Mouse (Mus musculus) liver, embryonic 14.5 days (tissue): ENCODE data around the gene Pum1. TPM values are rescaled to one million over a fixed set of nuclear protein-coding genes. Genes with fewer than 3 reads are reported as not detected.

Source experiments
- ATAC-seq: fragments of 200-750 bp; cut with Nextera tagmentation; 2 replicates; pipeline ENCODE4 v1.8.0; 2017; ENCODE audit warnings: moderate number of reproducible peaks, mild to moderate bottlenecking, moderate library complexity; ENCODE audit not compliant: insufficient read depth
- DNase-seq, 3 experiments: peaks; one replicate each; pipeline ENCODE4 v3.0.0-alpha.2; 2012 to 2013; ENCODE audit warnings: low read depth in 3 of 3, low spot score in 3 of 3
- H3K27ac ChIP-seq: fragments of 300-500 bp; sonication (generic); 2 replicates; pipeline ENCODE4 v1.5.1; 2014; ENCODE audit warnings: moderate library complexity, mild to moderate bottlenecking, control low read depth, inconsistent platforms
- H3K27me3 ChIP-seq: fragments of 300-500 bp; sonication (generic); 2 replicates; pipeline ENCODE4 v1.6.1; 2014; ENCODE audit warnings: mild to moderate bottlenecking, low read length, moderate library complexity; ENCODE audit not compliant: control insufficient read depth, insufficient read depth
- H3K36me3 ChIP-seq: fragments of 300-500 bp; sonication (generic); replicated peaks from 2 replicates; pipeline ENCODE4 v1.6.1; 2014; ENCODE audit warnings: low read depth; ENCODE audit not compliant: control insufficient read depth, insufficient read depth
- H3K4me1 ChIP-seq, 2 experiments: fragments of 200-500 bp in 1 of 2; fragments of 300-500 bp in 1 of 2; sonication (generic) in 1 of 2; replicated peaks; 2 replicates each; pipeline ENCODE4 v1.6.1; 2012 to 2014; ENCODE audit warnings: antibody characterized with exemption in 1 of 2, inconsistent platforms in 1 of 2, low read length in 1 of 2; ENCODE audit not compliant: control insufficient read depth in 2 of 2, insufficient read depth in 2 of 2
- H3K4me2 ChIP-seq: fragments of 300-500 bp; sonication (generic); 2 replicates; pipeline ENCODE4 v1.6.1; 2014; ENCODE audit warnings: low read depth, mild to moderate bottlenecking, control low read depth, moderate library complexity
- H3K4me3 ChIP-seq, 2 experiments: fragments of 200-500 bp in 1 of 2; fragments of 300-500 bp in 1 of 2; sonication (generic) in 1 of 2; 2 replicates each; pipeline ENCODE4 v1.5.1; 2012 to 2014; ENCODE audit warnings: low read depth in 2 of 2, low read length in 2 of 2, mild to moderate bottlenecking in 2 of 2, control low read depth in 1 of 2, inconsistent platforms in 1 of 2, moderate library complexity in 1 of 2; ENCODE audit not compliant: insufficient read depth in 1 of 2
- H3K9ac ChIP-seq: fragments of 300-500 bp; sonication (generic); replicated peaks from 2 replicates; pipeline ENCODE4 v1.6.1; 2014; ENCODE audit warnings: mild to moderate bottlenecking, control low read depth, moderate library complexity
- H3K9me3 ChIP-seq: fragments of 300-500 bp; sonication (generic); 2 replicates; pipeline ENCODE4 v1.6.1; 2016; ENCODE audit warnings: low read length, mixed read lengths; ENCODE audit not compliant: control insufficient read depth
- CTCF ChIP-seq: IDR thresholded peaks from 2 replicates; pipeline ENCODE4 v1.5.1; 2016; ENCODE audit warnings: antibody characterized with exemption, low read depth, control low read depth
- EP300 ChIP-seq: IDR thresholded peaks from 2 replicates; pipeline ENCODE4 v1.6.1; 2016; ENCODE audit warnings: antibody characterized with exemption, low read depth
- WGBS: fragments of 180-500 bp; shearing (Covaris S2); extraction: QIAGEN DNeasy Blood & Tissue Kit; methylation state at CpG from one replicate; pipeline ENCODE4 v1.1.7; 2014; ENCODE audit not compliant: insufficient replicate concordance; 5-methylcytosine and 5-hydroxymethylcytosine counted together
- polyA plus RNA-seq, 2 experiments: library from polyadenylated mRNA; depleted of rRNA in 1 of 2; stranded (reverse) in 1 of 2; unstranded in 1 of 2; fragments of >200 nt; fragmentation: Nextera tagmentation in 1 of 2; extraction: Ambion mirVana in 1 of 2; gene quantifications; 2 replicates each; pipeline versions ENCODE4 v1.2.1 to v1.2.3; 2012 to 2014

The Pum1 gene
- polyA plus RNA-seq, 2 experiments: 17.9 to 23.1 TPM

DNA sequence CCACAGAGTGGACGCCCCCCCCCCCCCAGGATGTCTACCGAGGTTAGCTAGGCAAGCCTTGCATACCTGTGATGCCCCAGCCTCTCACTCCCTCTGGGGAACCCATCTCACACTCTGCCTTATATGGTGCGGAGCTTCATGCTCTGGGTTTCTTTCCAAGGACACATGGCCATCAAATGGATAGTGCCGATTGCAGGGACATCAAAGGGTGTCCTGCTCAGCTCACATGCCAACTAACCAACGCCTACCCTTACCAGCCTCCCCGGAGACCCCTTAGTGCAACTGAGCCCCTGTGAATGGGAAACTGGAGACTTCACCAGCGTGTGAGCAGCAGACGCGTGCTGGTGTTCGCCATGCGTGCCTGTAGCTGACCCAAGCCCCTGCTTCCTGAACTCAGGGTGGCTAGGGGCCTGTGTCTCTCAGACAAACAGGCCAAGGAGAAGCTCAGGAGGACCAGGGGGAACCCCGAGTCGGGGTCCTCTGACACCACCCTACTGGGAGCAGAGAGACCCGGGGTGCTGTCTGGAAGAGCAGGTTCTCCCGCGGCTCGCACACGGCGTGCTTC is 128.8 kb downstream of the Pum1 start:
- peak overlapping the region; percentile 56 for H3K4me2 ChIP-seq
- no peak for ATAC-seq

DNA sequence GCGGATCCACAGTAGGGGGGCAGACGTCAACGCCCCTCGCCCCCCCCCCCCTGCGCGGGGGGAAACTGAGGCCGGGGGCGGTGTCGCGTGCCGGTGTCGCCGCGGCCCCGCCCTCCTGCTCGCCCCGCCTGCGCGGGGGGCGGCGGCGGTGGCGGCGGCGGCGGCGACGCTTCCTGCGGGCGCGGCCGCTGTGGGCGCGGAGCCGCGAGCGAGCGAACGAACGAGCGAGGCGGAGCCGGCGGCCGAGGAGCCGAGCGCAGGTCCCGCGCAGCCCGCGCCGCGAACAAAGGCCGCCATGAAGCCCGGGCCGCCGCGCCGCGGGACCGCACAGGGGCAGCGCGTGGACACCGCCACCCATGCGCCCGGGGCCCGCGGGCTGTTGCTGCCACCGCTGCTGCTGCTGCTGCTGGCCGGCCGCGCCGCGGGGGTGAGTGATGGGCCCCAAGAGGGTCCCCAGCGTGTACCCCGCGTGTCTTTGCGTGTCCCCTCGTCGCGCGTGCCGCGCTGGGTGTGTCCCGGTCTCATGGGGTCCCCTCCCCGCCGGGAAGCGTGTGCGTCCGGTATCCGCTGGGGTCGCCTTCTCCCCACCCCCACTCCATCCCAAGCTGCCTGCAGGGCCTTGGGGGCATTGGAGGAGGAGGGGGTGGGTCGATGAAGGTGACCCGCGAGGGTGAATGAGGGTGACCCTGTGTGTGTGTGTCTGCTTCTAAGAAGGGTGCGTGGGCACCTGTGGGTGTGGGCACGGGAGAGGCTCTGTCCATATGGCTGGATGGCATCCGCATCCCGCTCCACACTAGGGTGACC is 129.5 kb downstream of the Pum1 start, which contains the start of gene Sdc3:
Gene Sdc3, plus strand, starts transcription at position 162 of the 804 bp plus-strand sequence.
- no peak for ATAC-seq

More for the DNA sequence above, 128.8 kb downstream of the Pum1 start:
- peaks cover 34% of the 10 kb centered on the region for H3K27me3 ChIP-seq
- H3K27ac ChIP-seq: no peak overlapping the region
- no peak for TF ChIP-seq CTCF
- TF ChIP-seq EP300: no peak
- 9% methylated on average over 19 of the region's 19 CpGs for WGBS
- H3K4me3 ChIP-seq: peak overlapping the region in 1 of 2 experiments; percentile 47; a peak in 2 of 4 replicates
- H3K9ac ChIP-seq: no peak overlapping the region
- DNase-seq: no peak
- H3K36me3 ChIP-seq: no peaks in the 10 kb centered on the region
- H3K9me3 ChIP-seq: no peaks in the 10 kb centered on the region
- H3K4me1 ChIP-seq: no peaks in the 10 kb centered on the region

DNA sequence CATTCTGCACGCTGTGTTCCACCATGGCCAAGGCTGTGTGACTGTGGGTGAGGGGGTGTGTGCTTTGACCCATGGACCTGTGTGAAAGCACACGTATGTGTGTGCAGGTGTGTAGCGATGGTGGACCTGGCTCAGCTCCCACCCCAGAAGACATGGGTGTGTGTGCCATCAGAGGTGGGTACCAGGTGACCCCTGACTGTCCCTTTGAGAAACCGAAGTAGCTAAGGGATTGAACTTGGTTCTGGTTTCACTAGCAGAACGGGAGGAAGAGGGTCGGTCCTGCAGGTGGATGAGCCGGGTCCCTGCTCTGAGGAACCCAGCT is 130.0 kb downstream of the Pum1 start:
- peak overlapping the region; percentile 15 to 47; a peak in 3 of 4 replicates for H3K4me3 ChIP-seq
- 35% methylated on average over 7 of the region's 7 CpGs for WGBS

More for the DNA sequence above, 129.5 kb downstream of the Pum1 start, which contains the start of gene Sdc3:
- Histone ChIP-seq H3K4me1 (no peaks in the 10 kb centered on the region), H3K9ac (no peak within 1 kb of the TSS), H3K4me3 (peak within 1 kb of the TSS; percentile 15 to 47), H3K27me3 (peaks cover 34% of the 10 kb centered on the region), H3K36me3 (no peaks in the 10 kb centered on the region), H3K27ac (no peak within 1 kb of the TSS), H3K4me2 (peak within 1 kb of the TSS; percentile 56), H3K9me3 (no peaks in the 10 kb centered on the region)
- 4% methylated on average over 66 of the region's 99 CpGs for WGBS
- TF ChIP-seq CTCF: no peak
- TF ChIP-seq EP300: no peak
- DNase-seq: no peak

DNA sequence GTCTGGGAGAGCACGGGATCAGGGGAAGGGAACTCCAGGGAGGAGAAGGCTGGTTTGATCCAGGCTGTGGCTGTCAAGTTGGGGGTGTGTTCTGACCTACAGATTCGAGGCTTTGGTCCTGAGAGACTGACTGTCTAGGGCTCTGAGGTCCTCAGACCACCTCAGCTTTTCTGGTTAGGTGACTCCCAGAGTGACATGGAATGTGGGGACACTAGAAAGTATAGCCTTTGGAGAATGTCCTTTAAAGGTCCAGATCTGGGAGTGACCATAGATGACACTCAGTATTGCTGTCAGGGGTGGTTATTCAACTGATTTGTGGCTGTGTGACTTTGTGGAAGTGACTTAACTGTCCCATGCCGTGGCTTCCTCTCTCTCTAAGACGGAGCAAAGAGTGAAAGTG is 131.7 kb downstream of the Pum1 start:
- no peaks in the 10 kb centered on the region for H3K9me3 ChIP-seq
- no peaks in the 10 kb centered on the region for H3K36me3 ChIP-seq
- H3K4me2 ChIP-seq: no peak overlapping the region
- 6% methylated on average over 4 of the region's 4 CpGs for WGBS
- TF ChIP-seq EP300: no peak
- TF ChIP-seq CTCF: no peak
- H3K27me3 ChIP-seq: peaks cover 34% of the 10 kb centered on the region
- H3K9ac ChIP-seq: no peak overlapping the region
- ATAC-seq (no peak), DNase-seq (no peak)
- no peak overlapping the region for H3K27ac ChIP-seq
- no peak overlapping the region; a peak in 1 of 4 replicates for H3K4me3 ChIP-seq
- H3K4me1 ChIP-seq: no peaks in the 10 kb centered on the region; a peak in 1 of 4 replicates

More for the DNA sequence above, 130.0 kb downstream of the Pum1 start:
- H3K27ac ChIP-seq: no peak overlapping the region
- no peaks in the 10 kb centered on the region; a peak in 1 of 4 replicates for H3K4me1 ChIP-seq
- peak overlapping the region; percentile 56 for H3K4me2 ChIP-seq
- peaks cover 34% of the 10 kb centered on the region for H3K27me3 ChIP-seq
- no peak overlapping the region for H3K9ac ChIP-seq
- no peaks in the 10 kb centered on the region for H3K36me3 ChIP-seq
- no peak for ATAC-seq
- no peaks in the 10 kb centered on the region for H3K9me3 ChIP-seq
- TF ChIP-seq CTCF (no peak), EP300 (no peak)
- DNase-seq: no peak

DNA sequence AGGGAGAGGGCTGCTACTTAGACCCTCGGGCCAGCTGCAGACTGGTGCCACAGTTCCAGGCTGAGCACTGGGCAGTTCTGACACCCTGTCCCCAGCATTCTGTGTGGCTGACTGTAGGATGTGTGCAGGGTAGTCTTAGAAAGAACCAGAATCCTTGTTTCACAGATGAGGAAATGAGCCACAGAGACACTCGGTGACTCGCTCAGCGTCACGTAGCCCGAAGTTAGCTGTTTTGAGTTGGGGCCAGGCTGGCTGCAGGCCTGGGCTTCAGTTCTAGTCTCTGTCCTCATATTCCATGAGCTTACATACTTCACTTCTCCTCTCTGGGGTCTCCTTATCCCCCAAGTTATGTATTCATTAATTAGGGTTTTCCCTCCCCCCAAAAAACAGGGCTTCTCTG is 132.8 kb downstream of the Pum1 start:
- Histone ChIP-seq H3K27ac (no peak overlapping the region), H3K4me3 (no peak overlapping the region), H3K9ac (no peak overlapping the region), H3K4me2 (no peak overlapping the region), H3K36me3 (no peaks in the 10 kb centered on the region), H3K27me3 (peaks cover 31% of the 10 kb centered on the region), H3K9me3 (no peaks in the 10 kb centered on the region), H3K4me1 (no peaks in the 10 kb centered on the region; a peak in 1 of 4 replicates)
- no peak for TF ChIP-seq EP300
- no peak for TF ChIP-seq CTCF
- WGBS: 78% methylated on average over 6 of the region's 6 CpGs
- DNase-seq: no peak
- no peak for ATAC-seq
